Mouse (Mus musculus) embryonic fibroblast, embryonic 13.5 days (primary cell): ENCODE results near the gene Olfr57.
"Not testable (repeated sequence)": the region's sequence is repeated elsewhere in the genome, so short reads cannot be mapped to it uniquely, and the experiment has no call there.

Source experiments
- CTCF ChIP-seq: IDR thresholded peaks from 2 replicates; pipeline ENCODE4 v1.5.1; 2011; ENCODE audit warnings: mild to moderate bottlenecking, control low read depth, low read length, moderate library complexity, borderline replicate concordance; ENCODE audit not compliant: insufficient read depth
- POLR2A ChIP-seq: IDR thresholded peaks from 2 replicates; pipeline ENCODE4 v1.6.1; 2011; ENCODE audit warnings: low read depth, mild to moderate bottlenecking, control low read depth, low read length, moderate library complexity

DNA sequence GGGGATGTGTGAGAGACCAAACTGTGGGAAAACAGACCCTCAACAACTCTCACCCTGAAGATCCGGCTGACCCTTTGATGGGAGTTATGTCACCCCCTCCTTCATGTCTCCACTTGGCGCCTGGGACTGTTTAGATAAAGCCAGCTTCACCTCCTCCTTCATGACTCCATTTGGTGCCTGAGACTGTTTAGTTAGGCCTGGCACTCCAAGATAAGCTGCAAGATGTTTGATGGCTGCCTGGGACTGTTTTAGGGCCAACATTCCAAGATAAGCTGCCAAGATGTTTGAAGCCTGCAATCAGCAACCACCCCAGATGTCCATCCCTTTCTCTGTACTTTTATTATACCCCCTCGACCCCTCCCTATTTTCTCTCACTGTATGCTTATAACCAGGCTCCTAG is 28.8 kb downstream of the Olfr57 start:
- TF ChIP-seq POLR2A, CTCF: not testable (repeated sequence)
